Mouse (Mus musculus): Measurements from ENCODE around the gene Herc3.
"Not testable (repeated sequence)": the region's sequence is repeated elsewhere in the genome, so short reads cannot be mapped to it uniquely, and the experiment has no call there.

The Herc3 gene

DNA sequence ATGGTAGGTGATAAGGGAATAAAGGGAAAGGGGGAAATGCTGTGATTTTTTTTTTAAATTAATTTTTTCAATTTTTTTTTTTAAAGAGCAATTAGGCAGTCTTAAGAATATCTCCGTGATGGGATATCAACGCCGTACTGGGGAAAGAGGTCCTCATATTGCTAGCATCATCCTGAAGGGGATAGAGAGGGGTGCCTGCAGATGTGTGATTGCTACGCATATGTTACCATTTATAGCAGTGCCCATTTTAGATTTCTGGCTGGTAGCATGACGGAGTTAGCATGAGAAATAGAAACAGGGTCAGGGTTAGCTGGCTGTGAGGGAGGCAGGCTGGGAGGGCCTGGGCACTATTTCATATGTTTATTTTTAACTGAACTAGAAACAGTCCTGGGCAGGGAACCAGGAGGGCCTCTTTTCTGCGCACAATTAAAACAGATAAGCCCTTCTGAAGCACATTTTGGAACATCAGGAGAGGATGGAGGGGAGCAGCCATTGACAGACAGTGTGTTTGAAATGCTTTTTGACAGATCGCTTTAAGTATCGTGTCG is 31.3 kb downstream of the Herc3 start:
- DNase-seq, result peak; percentile 66

GRCm38 (mm10) chr6:58863631-58864235 is 32.5 kb downstream of the Herc3 start:
- DNase-seq, result peak; percentile 72

DNA sequence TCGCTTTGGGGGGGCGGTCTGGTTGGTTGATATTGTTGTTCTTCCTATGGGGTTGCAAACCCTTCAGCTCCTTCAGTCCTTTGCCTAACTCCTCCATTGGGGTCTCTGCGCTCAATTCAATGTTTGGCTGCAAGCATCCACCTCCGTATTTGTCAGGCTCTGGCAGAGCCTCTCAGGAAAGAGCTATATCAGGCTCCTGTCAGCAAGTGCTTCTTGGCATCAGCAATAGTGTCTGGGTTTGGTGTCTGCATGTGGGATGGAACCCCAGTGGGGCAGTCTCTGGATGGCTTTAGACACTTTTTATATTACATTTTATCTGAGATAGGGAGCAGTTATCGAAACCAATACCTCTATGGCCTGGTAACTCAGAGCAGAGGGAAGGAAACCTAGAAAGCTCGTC is 36.6 kb downstream of the Herc3 start:
- not testable (repeated sequence) for DNase-seq

GRCm38 (mm10) chr6:58879572-58879971 is 48.3 kb downstream of the Herc3 start:
- DNase-seq, result peak; percentile 77

- no peak for DNase-seq
These were observed 48.7 kb downstream of the Herc3 start for GRCm38 (mm10) chr6:58879987-58880386.

DNA sequence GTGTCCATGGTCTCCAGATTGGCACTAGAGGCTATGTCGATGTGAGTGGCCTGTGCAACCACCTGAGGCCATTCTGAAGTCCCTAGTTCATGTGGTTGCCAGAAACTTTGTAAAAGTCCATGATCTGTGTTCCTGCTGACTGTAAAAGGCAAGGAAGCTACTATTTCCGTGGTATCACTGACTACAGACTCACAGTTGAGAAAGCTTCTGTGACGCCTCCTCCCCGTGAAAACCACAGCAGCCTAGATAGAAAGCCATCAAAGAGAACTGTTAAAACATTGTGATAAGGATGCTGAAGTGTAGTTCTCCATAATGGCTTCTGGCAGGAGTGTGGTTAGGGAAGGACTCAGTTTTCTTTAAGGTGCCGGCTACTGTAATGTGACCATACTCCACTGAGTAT is 49.6 kb downstream of the Herc3 start:
- no peak for DNase-seq

- DNase-seq, result no peak
These were observed 50.1 kb downstream of the Herc3 start for GRCm38 (mm10) chr6:58881363-58881762.

GRCm38 (mm10) chr6:58882271-58882670 is 51.0 kb downstream of the Herc3 start:
- DNase-seq, result no peak

DNA sequence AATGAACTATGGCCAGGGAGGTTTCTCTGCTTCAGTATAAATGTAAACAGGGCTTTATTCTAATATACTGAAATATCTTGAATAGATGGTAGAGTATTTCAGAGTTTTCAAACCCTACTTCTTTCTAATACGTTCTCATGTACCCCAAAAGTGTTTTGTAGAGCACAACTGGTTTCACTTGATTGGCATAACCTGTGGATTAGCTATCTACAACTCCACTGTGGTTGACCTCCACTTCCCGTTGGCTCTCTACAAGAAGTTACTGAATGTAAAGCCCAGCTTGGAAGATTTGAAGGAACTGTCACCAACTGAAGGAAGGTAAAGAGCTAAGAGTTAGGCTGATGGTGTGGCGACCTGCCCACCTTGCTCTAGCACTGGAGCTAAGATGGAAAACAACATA is 58.7 kb downstream of the Herc3 start:
- no peak for DNase-seq

DNA sequence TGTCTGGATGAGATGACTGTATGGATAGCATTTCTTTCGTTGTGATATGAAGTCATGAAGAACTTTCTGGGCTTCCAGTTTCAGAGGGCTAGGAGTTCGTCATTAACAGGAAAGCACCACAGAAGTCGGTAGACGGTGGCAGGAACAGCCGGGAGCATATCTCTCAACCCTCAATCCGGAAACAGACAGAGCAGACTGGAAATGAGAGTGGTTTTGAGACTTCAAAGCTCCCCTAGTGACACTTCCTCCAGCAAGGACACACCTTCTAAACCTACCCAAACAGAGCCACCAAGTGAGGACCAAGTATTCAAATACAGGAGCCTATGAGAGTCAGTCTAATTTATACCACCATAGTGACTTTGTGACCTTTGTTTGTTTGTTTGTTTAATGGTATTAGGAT is 62.0 kb downstream of the Herc3 start:
- DNase-seq, result no peak

DNA sequence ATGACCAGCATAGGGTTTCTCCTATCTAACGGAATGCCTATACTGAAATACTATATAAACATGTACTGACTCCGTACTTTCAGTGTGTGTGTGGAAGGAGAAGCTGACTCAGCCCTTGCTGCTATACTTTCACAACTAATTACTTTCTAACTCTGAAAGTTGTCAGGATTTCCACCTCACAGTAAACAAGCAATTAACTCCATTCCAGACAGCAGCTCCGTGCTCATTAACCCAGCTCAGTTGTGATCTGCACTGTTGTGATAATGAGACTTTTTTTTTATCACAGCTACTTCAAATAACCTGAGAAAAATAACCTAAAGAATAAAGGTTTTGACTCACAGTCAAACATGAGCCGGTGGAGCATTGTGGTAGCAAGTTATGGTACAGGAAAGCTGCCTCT is 63.7 kb downstream of the Herc3 start:
- DNase-seq, result no peak

DNA sequence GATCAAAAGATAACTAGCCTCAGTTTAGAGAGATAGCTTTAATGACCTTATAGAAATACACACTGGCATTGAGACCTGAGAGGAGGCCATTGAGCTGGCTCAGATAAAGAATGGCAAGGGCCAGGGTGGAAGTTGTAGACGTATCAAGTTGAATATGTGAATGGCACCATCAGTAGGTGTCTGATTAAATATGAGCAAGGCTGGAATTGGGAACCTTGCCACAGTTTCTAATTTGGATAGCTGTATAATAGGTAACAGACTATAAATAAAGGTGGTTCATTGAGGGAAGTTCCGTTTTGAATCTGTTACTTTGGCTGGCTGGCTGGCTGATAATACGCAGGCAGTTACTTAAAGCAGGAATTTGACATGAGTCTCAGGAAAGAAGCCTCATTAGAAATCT is 65.4 kb downstream of the Herc3 start:
- no peak for DNase-seq

DNA sequence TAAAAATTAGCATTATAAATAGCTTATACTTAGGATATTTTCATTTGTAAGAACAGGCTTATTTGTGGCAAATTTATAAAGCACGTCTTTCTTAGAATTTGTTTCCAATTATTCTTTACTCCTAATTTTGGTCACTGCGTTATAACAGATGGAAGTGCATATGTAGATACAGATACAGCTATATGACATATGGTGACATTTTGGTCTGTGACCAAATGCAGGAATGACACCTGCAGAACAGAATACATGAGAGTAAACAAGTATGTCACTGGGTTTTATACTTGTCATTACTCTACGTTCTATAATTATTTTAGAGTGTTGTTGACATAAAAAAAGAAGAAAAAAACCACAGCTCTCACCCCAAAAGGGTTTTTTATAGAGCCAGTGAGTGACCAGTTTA is 67.8 kb downstream of the Herc3 start:
- DNase-seq, result peak; percentile 45

GRCm38 (mm10) chr6:58900536-58900935 is 69.3 kb downstream of the Herc3 start:
- DNase-seq, result no peak

DNA sequence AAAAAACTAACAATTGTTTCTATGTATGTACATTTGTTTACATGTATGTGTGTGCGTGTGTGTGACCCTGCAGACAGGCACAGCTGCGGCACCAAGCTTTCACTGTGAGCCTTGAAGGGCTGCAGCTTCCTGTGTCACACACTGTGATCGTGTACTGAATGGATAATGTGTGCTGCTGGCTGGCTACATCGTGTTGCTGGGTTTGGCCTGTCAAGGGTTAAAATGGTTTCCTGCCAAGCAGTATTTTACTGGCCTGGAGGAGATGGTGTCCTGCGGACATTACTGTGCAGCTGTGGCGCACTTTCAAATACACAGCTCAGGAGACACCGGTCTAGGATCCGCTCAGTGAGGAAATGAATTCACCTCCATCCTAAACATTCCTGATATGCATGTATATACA is 71.9 kb downstream of the Herc3 start:
- DNase-seq, result peak; percentile 63

DNA sequence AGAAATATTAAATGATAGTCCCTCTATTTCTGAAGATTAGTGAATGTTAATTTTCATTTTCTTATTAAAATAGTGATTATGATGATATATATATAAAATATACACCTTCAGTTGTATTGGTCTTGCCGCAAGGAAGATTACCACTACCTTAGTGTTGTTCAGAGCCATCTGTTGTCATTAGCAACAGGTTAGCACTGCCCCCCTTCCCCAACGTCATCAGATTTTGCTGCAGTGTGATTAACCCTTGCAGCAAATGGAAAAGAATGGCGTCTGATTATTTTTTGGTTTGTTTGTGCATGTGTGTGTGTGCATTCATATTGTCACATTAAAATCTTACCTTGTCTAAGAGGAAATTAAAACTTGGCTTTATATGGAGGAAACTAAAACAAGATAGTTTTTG is 73.3 kb downstream of the Herc3 start:
- DNase-seq, result peak; percentile 64

GRCm38 (mm10) chr6:58906852-58907261 is 75.6 kb downstream of the Herc3 start, which contains the start of gene Nap1l5:
Gene Nap1l5, minus strand, starts transcription at chr6:58907076.
- DNase-seq, result peak; percentile 93

DNA sequence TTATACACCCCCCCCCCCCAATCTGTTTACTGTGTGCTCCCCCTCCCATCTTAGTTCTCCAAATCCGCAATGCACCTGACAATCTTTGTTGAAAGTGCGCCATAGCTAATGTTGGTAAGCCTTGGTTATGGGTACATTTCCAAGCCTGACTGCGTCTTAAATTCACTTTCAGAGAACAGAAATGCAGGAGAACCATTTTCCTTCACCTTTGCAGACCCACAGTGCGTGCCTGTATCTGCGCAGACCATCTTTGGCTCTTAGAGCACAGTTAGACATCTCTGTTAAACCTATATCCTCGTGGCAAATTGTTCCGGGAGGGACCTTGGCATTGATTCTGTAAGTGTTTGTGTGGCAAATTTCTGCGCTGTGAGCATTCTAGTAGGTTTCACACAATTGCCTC is 76.1 kb downstream of the Herc3 start:
- DNase-seq, result no peak

DNA sequence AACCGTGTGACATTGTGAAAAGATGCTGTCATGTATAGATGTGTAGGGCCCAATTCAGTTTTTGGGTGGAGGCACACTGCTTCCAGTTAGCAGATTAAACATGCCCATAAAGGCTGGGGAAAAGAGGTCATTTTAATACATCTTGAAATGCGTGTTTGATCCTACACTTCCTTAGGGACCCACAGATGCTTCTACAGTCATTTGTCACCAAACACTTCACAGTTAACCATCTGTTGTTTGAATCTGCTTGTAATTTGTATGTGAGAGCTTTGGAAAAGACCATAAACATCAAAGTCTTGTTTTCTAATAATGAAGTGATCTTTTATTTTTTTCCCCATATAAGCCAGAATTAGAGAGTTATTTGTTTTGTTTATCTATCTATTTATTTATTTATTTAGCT is 76.5 kb downstream of the Herc3 start:
- DNase-seq, result no peak

DNA sequence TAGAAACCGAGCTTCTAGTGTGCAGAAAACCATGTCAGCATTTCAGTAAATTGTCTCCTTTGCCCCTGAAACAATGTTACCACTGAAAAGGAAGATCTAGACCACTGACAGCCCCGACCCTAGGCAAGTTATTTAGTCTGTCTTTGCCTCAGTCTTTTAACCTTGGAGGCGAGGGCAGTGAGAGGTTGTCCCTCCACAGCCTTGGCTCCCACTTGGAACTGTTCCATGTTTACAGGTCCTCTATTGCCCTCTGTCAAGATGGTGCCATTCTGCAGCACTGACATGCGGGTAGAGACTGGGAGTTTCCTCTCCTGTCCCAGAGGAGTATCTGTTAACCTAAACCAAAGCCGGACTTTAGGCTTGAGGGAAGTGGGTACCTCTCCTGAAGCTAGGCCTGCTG is 81.6 kb downstream of the Herc3 start:
- no peak for DNase-seq

DNA sequence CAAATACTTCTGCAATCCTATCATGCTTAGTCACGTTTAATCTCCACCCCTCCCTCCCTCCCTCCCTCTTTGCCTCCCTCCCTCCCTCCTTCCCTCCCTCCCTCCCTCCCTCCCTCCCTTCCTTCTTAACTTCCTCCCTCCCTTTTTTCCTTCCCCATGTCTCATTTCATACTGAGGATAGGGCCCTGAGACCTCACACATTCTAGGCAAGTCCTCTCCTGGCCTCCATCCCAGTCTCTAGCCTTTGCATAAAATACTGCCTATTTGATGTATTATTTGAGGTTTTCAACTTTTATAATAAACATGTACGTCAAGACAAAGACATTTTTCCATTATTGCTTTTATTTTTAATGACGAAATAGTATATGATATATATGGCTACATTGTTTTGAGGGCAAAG is 82.3 kb downstream of the Herc3 start:
- no peak for DNase-seq

GRCm38 (mm10) chr6:58913971-58914370 is 82.7 kb downstream of the Herc3 start:
- no peak for DNase-seq

GRCm38 (mm10) chr6:58916498-58916897 is 85.2 kb downstream of the Herc3 start:
- DNase-seq, result no peak

DNA sequence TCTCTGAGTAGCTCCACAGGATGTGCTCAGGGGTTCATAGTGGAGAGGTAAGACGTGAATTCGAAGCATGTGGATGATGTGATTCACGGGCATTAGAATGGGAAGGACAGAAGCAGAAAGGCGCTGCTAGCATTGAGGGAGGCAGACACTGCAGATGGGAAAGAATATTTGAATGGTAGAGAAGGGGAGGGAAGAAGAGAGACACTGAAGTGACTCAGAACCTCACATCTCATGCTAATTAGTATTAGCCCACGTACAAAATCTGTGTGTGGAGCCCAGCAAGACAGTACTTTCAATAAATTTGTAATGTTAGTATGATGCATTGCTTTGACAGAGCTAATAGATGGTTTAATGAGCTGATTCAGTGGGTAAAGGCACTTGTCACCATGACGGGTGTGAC is 89.5 kb downstream of the Herc3 start:
- DNase-seq, result no peak

- no peak for DNase-seq
These were observed 90.4 kb downstream of the Herc3 start for GRCm38 (mm10) chr6:58921623-58922022.

All from cerebellum, adult 9-11 months (tissue).